10 mouse cellular contexts compared by ENCODE assay signal in genomic region chr5:92278942-92279537, GRCm38 (mm10). TPM values are rescaled to one million over a fixed set of nuclear protein-coding genes. Genes with fewer than 3 reads are reported as not detected.
DNase-seq lines count a peak whose midpoint lies in the region; ATAC-seq and TF ChIP-seq lines count a peak whose summit lies in the region.
"Had no signal": no experiment of that assay in that cellular context is flagged by ENCODE, and none has a peak within 500 bp of the region (broad histone marks: within the 10 kb centered on the region; RNA-seq: fewer than 3 reads in every experiment).

No protein-coding gene starts in this region.

- WGBS in midbrain, embryonic 16.5 days, result 82% methylated on average over 10 of the region's 10 CpGs
- WGBS in heart, embryonic 12.5 days, result 79% methylated on average over 10 of the region's 10 CpGs

- H3K4me1 ChIP-seq in midbrain, embryonic 16.5 days (ENCODE audit: control insufficient read depth, insufficient read depth, low read length), result peaks cover 10% of the 10 kb centered on the region
- peaks cover 20% of the 10 kb centered on the region for H3K4me1 ChIP-seq in heart, embryonic 12.5 days (replicated peaks)

- ATAC-seq in hematopoietic stem cell, adult 5-6 weeks (replicated peaks in 1 of 2; ENCODE audit: insufficient read depth in 1 of 2, low FRiP score in 2 of 2, low TSS enrichment in 1 of 2, low read depth in 1 of 2, poor library complexity in 2 of 2, severe bottlenecking in 2 of 2), result peak; percentile 73 to 83
- ATAC-seq in midbrain, embryonic 16.5 days, result no peak
- no peak for ATAC-seq in heart, embryonic 12.5 days (ENCODE audit: insufficient number of reproducible peaks, low FRiP score)

- TF ChIP-seq CTCF in gastrocnemius, adult 2 months (IDR thresholded peaks at IDR 0.05), result no peak

- no peak overlapping the region for H3K4me3 ChIP-seq in gastrocnemius, adult 2 months
- no peak overlapping the region for H3K4me3 ChIP-seq in midbrain, embryonic 16.5 days (ENCODE audit: low read depth, low read length)
- H3K4me3 ChIP-seq in heart, embryonic 12.5 days, result no peak overlapping the region

- DNase-seq in gastrocnemius, adult 2 months, result peak; percentile 46
- DNase-seq in gastrocnemius, adult 8-10 months (ENCODE audit: low spot score in 2 of 2), result no peak
- DNase-seq in B cell, adult 2 months, result peak; percentile 76 to 78
- no peak for DNase-seq in left cerebral cortex, postnatal 10 days (ENCODE audit: extremely low spot score in 1 of 2, low spot score in 2 of 2)
- no peak for DNase-seq in left cerebral cortex, adult 11 months (ENCODE audit: low spot score)

- peak overlapping the region; percentile 97; the same call in 1 of the 2 replicates for H3K27ac ChIP-seq in gastrocnemius, adult 2 months
- H3K27ac ChIP-seq in midbrain, embryonic 16.5 days (ENCODE audit: low read length), result no peak overlapping the region
- H3K27ac ChIP-seq in heart, embryonic 12.5 days (ENCODE audit: poor library complexity, severe bottlenecking), result no peak overlapping the region

- no peaks in the 10 kb centered on the region for H3K36me3 ChIP-seq in midbrain, embryonic 16.5 days (ENCODE audit: control insufficient read depth, insufficient read depth, low read length)
- H3K36me3 ChIP-seq in heart, embryonic 12.5 days, result no peaks in the 10 kb centered on the region

- no peak overlapping the region for H3K9ac ChIP-seq in midbrain, embryonic 16.5 days (ENCODE audit: low read depth, low read length)
- H3K9ac ChIP-seq in heart, embryonic 12.5 days, result no peak overlapping the region

- no peaks in the 10 kb centered on the region for H3K9me3 ChIP-seq in midbrain, embryonic 16.5 days (replicated peaks; ENCODE audit: control insufficient read depth, low read length, poor library complexity, severe bottlenecking)
- no peaks in the 10 kb centered on the region for H3K9me3 ChIP-seq in heart, embryonic 12.5 days (replicated peaks)

- intact Hi-C loops in gastrocnemius, adult 2 months (cut with DNase I), result no loop called here
- intact Hi-C loops in left cerebral cortex, postnatal 10 days (cut with DNase I), result no loop called here

- H3K27me3 ChIP-seq in midbrain, embryonic 16.5 days (ENCODE audit: control insufficient read depth, insufficient read depth, low read depth, low read length), result no peaks in the 10 kb centered on the region
- H3K27me3 ChIP-seq in heart, embryonic 12.5 days (replicated peaks), result peaks cover 6% of the 10 kb centered on the region; the same call in 1 of the 2 replicates

- H3K4me2 ChIP-seq in midbrain, embryonic 16.5 days (ENCODE audit: low read length), result peak overlapping the region; percentile 91
- H3K4me2 ChIP-seq in heart, embryonic 12.5 days, result no peak overlapping the region

RNA-seq across cellular contexts. Expression of gene Naaa, which starts 1.1 kb away (rescaled TPM):
- 1 to 10 TPM; 5.5 to 8.5 TPM for total RNA-seq in gastrocnemius, adult 2 months (2021)
- total RNA-seq in gastrocnemius, adult 8-10 months (2022), result 1 to 10 TPM; 4.7 to 6.2 (median 5.6) TPM
- 5.8 and 14.8 TPM in 2 replicates for total RNA-seq in hematopoietic stem cell, adult 5-6 weeks (2017)
- 13.7 and 22.1 TPM in 2 replicates for polyA plus RNA-seq in midbrain, embryonic 16.5 days (2015; fragmentation: Nextera tagmentation; extraction: Ambion mirVana)
- 10 to 100 TPM; 15.6 to 22.2 TPM for total RNA-seq in left cerebral cortex, postnatal 10 days (2021)
- 4.8 and 6.6 TPM in 2 replicates for polyA plus RNA-seq in heart, embryonic 12.5 days (2016; fragmentation: Nextera tagmentation; extraction: Ambion mirVana)

RNA-seq across cellular contexts. Expression of gene Ppef2, which starts 23.0 kb away (rescaled TPM):
- not detected for total RNA-seq in gastrocnemius, adult 2 months (2021)
- under 1 TPM in 1 of 4 experiments, not detected in 3; 0.19 TPM for total RNA-seq in gastrocnemius, adult 8-10 months (2022)
- total RNA-seq in hematopoietic stem cell, adult 5-6 weeks (2017), result not detected in 2 replicates
- polyA plus RNA-seq in midbrain, embryonic 16.5 days (2015; fragmentation: Nextera tagmentation; extraction: Ambion mirVana), result 0.61 and 0.84 TPM in 2 replicates
- under 1 TPM; 0.47 to 0.66 TPM for total RNA-seq in left cerebral cortex, postnatal 10 days (2021)
- polyA plus RNA-seq in heart, embryonic 12.5 days (2016; fragmentation: Nextera tagmentation; extraction: Ambion mirVana), result not detected in 2 replicates

RNA-seq across cellular contexts. Expression of gene Sdad1, which starts 31.2 kb away (rescaled TPM):
- 10 to 100 TPM; 15.5 to 17.7 TPM for total RNA-seq in gastrocnemius, adult 2 months (2021)
- 10 to 100 TPM; 15.4 to 21.1 (median 18.4) TPM for total RNA-seq in gastrocnemius, adult 8-10 months (2022)
- total RNA-seq in hematopoietic stem cell, adult 5-6 weeks (2017), result 60.2 and 62.2 TPM in 2 replicates
- polyA plus RNA-seq in midbrain, embryonic 16.5 days (2015; fragmentation: Nextera tagmentation; extraction: Ambion mirVana), result 29.1 and 32.5 TPM in 2 replicates
- 10 to 100 TPM; 20.5 to 25.3 TPM for total RNA-seq in left cerebral cortex, postnatal 10 days (2021)
- 28.5 and 29.0 TPM in 2 replicates for polyA plus RNA-seq in heart, embryonic 12.5 days (2016; fragmentation: Nextera tagmentation; extraction: Ambion mirVana)

RNA-seq across cellular contexts. Expression of gene Cxcl9, which starts 48.8 kb away (rescaled TPM):
- total RNA-seq in gastrocnemius, adult 2 months (2021), result under 1 TPM; 0.10 to 0.45 TPM
- under 1 TPM in 2 of 4 experiments, not detected in 2; 0.15 to 0.47 TPM for total RNA-seq in gastrocnemius, adult 8-10 months (2022)
- total RNA-seq in hematopoietic stem cell, adult 5-6 weeks (2017), result 0.65 and 0.69 TPM in 2 replicates
- not detected in 2 replicates for polyA plus RNA-seq in midbrain, embryonic 16.5 days (2015; fragmentation: Nextera tagmentation; extraction: Ambion mirVana)
- not detected for total RNA-seq in left cerebral cortex, postnatal 10 days (2021)
- polyA plus RNA-seq in heart, embryonic 12.5 days (2016; fragmentation: Nextera tagmentation; extraction: Ambion mirVana), result not detected in 2 replicates
- total RNA-seq: ES-E14 had no signal
- polyA plus RNA-seq: intestine, embryonic 14.5 days had no signal

RNA-seq across cellular contexts. Expression of gene Art3, which starts 52.6 kb away (rescaled TPM):
- total RNA-seq in gastrocnemius, adult 2 months (2021), result 100 to 1,000 TPM; 394 to 399 TPM
- 100 to 1,000 TPM; 404 to 480 (median 430) TPM for total RNA-seq in gastrocnemius, adult 8-10 months (2022)
- not detected in 2 replicates for total RNA-seq in hematopoietic stem cell, adult 5-6 weeks (2017)
- polyA plus RNA-seq in midbrain, embryonic 16.5 days (2015; fragmentation: Nextera tagmentation; extraction: Ambion mirVana), result 4.3 and 6.3 TPM in 2 replicates
- total RNA-seq in left cerebral cortex, postnatal 10 days (2021), result 1 to 10 TPM; 7.6 to 9.5 TPM
- polyA plus RNA-seq in heart, embryonic 12.5 days (2016; fragmentation: Nextera tagmentation; extraction: Ambion mirVana), result 37.5 and 41.5 TPM in 2 replicates

Comparison
In these comparisons a context has a peak if more than half of its experiments do, and no peak if none do; other contexts are left out.
1. DNase-seq: peak in gastrocnemius, adult 2 months (single experiment) and B cell, adult 2 months (2 of 2); none in gastrocnemius, adult 8-10 months (0 of 2), left cerebral cortex, postnatal 10 days (0 of 2) and left cerebral cortex, adult 11 months (single experiment).
2. ATAC-seq: peak in hematopoietic stem cell, adult 5-6 weeks (2 of 2); none in midbrain, embryonic 16.5 days (single experiment) and heart, embryonic 12.5 days (single experiment).